Mouse (Mus musculus): ENCODE measurements around the gene Sipa1l3.

- TF ChIP-seq CTCF (IDR thresholded peaks at IDR 0.05; ENCODE audit: extremely low read depth, insufficient read depth, insufficient read length, insufficient replicate concordance) (no peak), POLR2A (IDR thresholded peaks at IDR 0.05; ENCODE audit: low read depth, low read length) (no peak)
Observed at GRCm38 (mm10) chr7:29340838-29341237, 177.6 kb downstream of the Sipa1l3 start.

All from spleen, adult 2 months (tissue).